Mouse (Mus musculus): Measurements from ENCODE around the gene Alcam.
A peak's percentile ranks its signal among the peaks of the same experiment; 100 is the strongest.

Gene Alcam

GRCm38 (mm10) chr16:52243421-52243973, 210.4 kb downstream of the Alcam start:
- peak; percentile 71 for DNase-seq

GRCm38 (mm10) chr16:52242144-52242543, 211.7 kb downstream of the Alcam start:
- DNase-seq: no peak

- no peak for DNase-seq
These were observed 223.9 kb downstream of the Alcam start for GRCm38 (mm10) chr16:52229930-52230329.

GRCm38 (mm10) chr16:52229446-52229845, 224.4 kb downstream of the Alcam start:
- DNase-seq: no peak

GRCm38 (mm10) chr16:52222896-52223295, 231.0 kb downstream of the Alcam start:
- no peak for DNase-seq

GRCm38 (mm10) chr16:52219069-52219468, 234.8 kb downstream of the Alcam start:
- DNase-seq: no peak

- DNase-seq: no peak
These were observed 242.8 kb downstream of the Alcam start for GRCm38 (mm10) chr16:52210844-52211606.

GRCm38 (mm10) chr16:52200107-52200506, 253.8 kb downstream of the Alcam start:
- DNase-seq: peak; percentile 9

All from heart, adult 11 months (tissue).